8 mouse cellular contexts compared by ENCODE assay signal in genomic region chr9:53384873-53385272, GRCm38 (mm10). TPM values are rescaled to one million over a fixed set of nuclear protein-coding genes. Genes with fewer than 3 reads are reported as not detected.
DNase-seq lines count a peak whose midpoint lies in the region; ATAC-seq lines count a peak whose summit lies in the region.

No protein-coding gene starts in this region.

- H3K27me3 ChIP-seq in embryonic facial prominence, embryonic 14.5 days (replicated peaks; ENCODE audit: control insufficient read depth, insufficient read depth, low read length): no peaks in the 10 kb centered on the region
- H3K27me3 ChIP-seq in hindbrain, embryonic 15.5 days: no peaks in the 10 kb centered on the region
- H3K27me3 ChIP-seq in midbrain, embryonic 15.5 days (replicated peaks): 0 out of 2 replicates have a peak, but pooled peaks cover 3% of the 10 kb centered on the region

- DNase-seq in left cerebral cortex, postnatal 4 days: peak; percentile 24
- DNase-seq in left cerebral cortex, adult 9 months (ENCODE audit: low spot score in 2 of 2): no peak
- no peak for DNase-seq in embryonic facial prominence, embryonic 14.5 days (ENCODE audit: low spot score)
- DNase-seq in left cerebral cortex, adult 8-10 months (ENCODE audit: low spot score in 2 of 2): no peak
- no peak for DNase-seq in cerebellum, postnatal 36 days

- no peaks in the 10 kb centered on the region for H3K9me3 ChIP-seq in embryonic facial prominence, embryonic 14.5 days (ENCODE audit: control insufficient read depth, low read length)
- no peaks in the 10 kb centered on the region for H3K9me3 ChIP-seq in hindbrain, embryonic 15.5 days
- H3K9me3 ChIP-seq in midbrain, embryonic 15.5 days: no peaks in the 10 kb centered on the region

- peak overlapping the region; percentile 78 for H3K4me3 ChIP-seq in embryonic facial prominence, embryonic 14.5 days (ENCODE audit: low read depth, low read length)
- peak overlapping the region; percentile 66 for H3K4me3 ChIP-seq in hindbrain, embryonic 15.5 days
- H3K4me3 ChIP-seq in midbrain, embryonic 15.5 days: peak overlapping the region; percentile 71

- peak overlapping the region; percentile 81 for H3K4me2 ChIP-seq in embryonic facial prominence, embryonic 14.5 days (ENCODE audit: low read depth, low read length)
- H3K4me2 ChIP-seq in hindbrain, embryonic 15.5 days: peak overlapping the region; percentile 94
- H3K4me2 ChIP-seq in midbrain, embryonic 15.5 days: peak overlapping the region; percentile 97

- no peaks in the 10 kb centered on the region for H3K36me3 ChIP-seq in embryonic facial prominence, embryonic 14.5 days (ENCODE audit: control insufficient read depth, insufficient read depth, low read length)
- no peaks in the 10 kb centered on the region for H3K36me3 ChIP-seq in hindbrain, embryonic 15.5 days
- no peaks in the 10 kb centered on the region for H3K36me3 ChIP-seq in midbrain, embryonic 15.5 days (replicated peaks)

- WGBS in embryonic facial prominence, embryonic 14.5 days: 5% methylated on average over 8 of the region's 8 CpGs
- WGBS in hindbrain, embryonic 15.5 days: 10% methylated on average over 8 of the region's 8 CpGs
- 4% methylated on average over 8 of the region's 8 CpGs for WGBS in midbrain, embryonic 15.5 days

- intact Hi-C loops in left cerebral cortex, postnatal 4 days (cut with DNase I): no loop called here

- ATAC-seq in embryonic facial prominence, embryonic 14.5 days (ENCODE audit: low read depth): peak; percentile 27
- ATAC-seq in hindbrain, embryonic 15.5 days (ENCODE audit: low FRiP score, low read depth): peak; percentile 15; the same call in 1 of the 2 replicates
- ATAC-seq in midbrain, embryonic 15.5 days (replicated peaks): peak; percentile 25
- ATAC-seq in activated CD4-positive, CD25-positive, alpha-beta regulatory T cell, adult 4 months: no peak

- H3K4me1 ChIP-seq in embryonic facial prominence, embryonic 14.5 days (ENCODE audit: control insufficient read depth, insufficient read depth, low read length): peaks cover 9% of the 10 kb centered on the region; the same call in 1 of the 2 replicates
- peaks cover 10% of the 10 kb centered on the region for H3K4me1 ChIP-seq in hindbrain, embryonic 15.5 days (replicated peaks)
- 0 out of 2 replicates have a peak, but pooled peaks cover 3% of the 10 kb centered on the region for H3K4me1 ChIP-seq in midbrain, embryonic 15.5 days

- peak overlapping the region; percentile 96 for H3K9ac ChIP-seq in embryonic facial prominence, embryonic 14.5 days (ENCODE audit: low read depth, low read length)
- peak overlapping the region; percentile 29; the same call in 1 of the 2 replicates for H3K9ac ChIP-seq in hindbrain, embryonic 15.5 days
- H3K9ac ChIP-seq in midbrain, embryonic 15.5 days: 0 out of 2 replicates have a peak overlapping the region, but pooled peaks have one; percentile 1

- peak overlapping the region; percentile 99 for H3K27ac ChIP-seq in embryonic facial prominence, embryonic 14.5 days (replicated peaks; ENCODE audit: low read depth, low read length)
- peak overlapping the region; percentile 82 for H3K27ac ChIP-seq in hindbrain, embryonic 15.5 days (replicated peaks)
- peak overlapping the region; percentile 76 for H3K27ac ChIP-seq in midbrain, embryonic 15.5 days

RNA-seq across cellular contexts. Expression of gene Kdelc2, which starts 1.0 kb away (rescaled TPM):
- 1 to 10 TPM; 5.7 to 6.6 TPM for total RNA-seq in left cerebral cortex, postnatal 4 days (2021)
- 29.8 and 32.2 TPM in 2 replicates for polyA plus RNA-seq in embryonic facial prominence, embryonic 14.5 days (2014; fragmentation: Nextera tagmentation; extraction: Ambion mirVana)
- polyA plus RNA-seq in hindbrain, embryonic 15.5 days (2015; fragmentation: Nextera tagmentation; extraction: Ambion mirVana): 6.8 and 7.9 TPM in 2 replicates
- polyA plus RNA-seq in midbrain, embryonic 15.5 days (2015; fragmentation: Nextera tagmentation; extraction: Ambion mirVana): 5.8 and 6.6 TPM in 2 replicates
- total RNA-seq in left cerebral cortex, adult 8-10 months (2022): 1 to 10 TPM; 5.9 to 7.3 (median 6.9) TPM
- polyA plus RNA-seq in activated CD4-positive, CD25-positive, alpha-beta regulatory T cell, adult 4 months (2017; shearing (Covaris generic)): 1 to 10 TPM; 1.3 to 1.7 TPM

RNA-seq across cellular contexts. Expression of gene 4930550C14Rik, which starts 17.3 kb away (rescaled TPM):
- total RNA-seq in left cerebral cortex, postnatal 4 days (2021): not detected
- polyA plus RNA-seq in embryonic facial prominence, embryonic 14.5 days (2014; fragmentation: Nextera tagmentation; extraction: Ambion mirVana): 1.1 and 1.3 TPM in 2 replicates
- polyA plus RNA-seq in hindbrain, embryonic 15.5 days (2015; fragmentation: Nextera tagmentation; extraction: Ambion mirVana): 0.29 and 0.55 TPM in 2 replicates
- 0.13 and 0.28 TPM in 2 replicates for polyA plus RNA-seq in midbrain, embryonic 15.5 days (2015; fragmentation: Nextera tagmentation; extraction: Ambion mirVana)
- total RNA-seq in left cerebral cortex, adult 8-10 months (2022): 1 to 10 TPM in 2 of 4 experiments, under 1 TPM in 2; 0.50 to 1.6 (median 1.0) TPM
- under 1 TPM; 0.56 to 0.66 TPM for polyA plus RNA-seq in activated CD4-positive, CD25-positive, alpha-beta regulatory T cell, adult 4 months (2017; shearing (Covaris generic))

Comparison
In these comparisons a context has a peak if more than half of its experiments do, and no peak if none do; other contexts are left out.
1. H3K9ac ChIP-seq: peak in every context shown above with its lines; median percentile 96 in embryonic facial prominence, embryonic 14.5 days; 29 in hindbrain, embryonic 15.5 days; 1 in midbrain, embryonic 15.5 days.